ENCODE assay signal across 8 mouse cellular contexts in the genomic region with DNA sequence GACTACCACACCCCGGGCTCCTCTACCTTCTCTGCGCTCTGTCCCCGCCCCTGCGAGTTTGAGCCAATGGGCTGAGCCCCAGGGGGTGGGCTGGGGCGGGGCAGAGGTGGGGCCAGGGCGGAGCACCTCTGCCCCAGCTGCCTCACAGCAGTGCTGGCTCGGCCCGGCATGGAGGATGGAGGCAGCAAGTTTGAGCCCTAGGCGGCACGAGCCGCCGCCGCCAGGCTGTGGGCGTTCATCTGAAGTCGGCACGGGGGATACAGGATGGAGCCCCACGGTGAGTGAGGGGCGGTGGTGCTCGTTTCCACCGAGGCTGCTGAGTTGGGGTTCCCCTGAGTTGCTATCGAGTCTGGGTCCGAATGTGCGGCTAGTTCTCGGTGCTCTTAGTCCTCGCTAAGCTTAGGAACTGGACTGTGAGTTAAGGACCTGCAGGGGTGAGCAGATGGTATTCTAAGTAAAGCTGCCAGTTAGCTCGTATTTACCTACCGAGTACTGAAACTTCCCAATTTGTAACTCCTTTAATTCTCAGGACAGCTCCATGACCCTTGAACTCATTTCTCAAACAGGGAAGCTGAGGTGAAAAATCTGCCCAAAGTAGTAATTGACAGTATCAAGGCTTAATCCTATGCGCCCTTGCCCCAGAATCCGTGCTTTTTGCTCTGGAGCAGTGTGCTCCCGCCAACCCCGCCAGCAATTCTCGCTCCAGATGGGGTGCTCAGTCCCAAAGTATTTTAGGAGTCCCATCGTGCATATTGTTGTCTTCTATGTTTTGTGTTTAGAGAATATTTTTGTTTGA. TPM values are rescaled to one million over a fixed set of nuclear protein-coding genes. Genes with fewer than 3 reads are reported as not detected.
A peak's percentile ranks its signal among the peaks of the same experiment; 100 is the strongest.
DNase-seq lines count a peak whose midpoint lies in the region; ATAC-seq lines count a peak whose summit lies in the region.

No protein-coding gene starts in this region.

- intact Hi-C loops in gastrocnemius, postnatal 14 days (cut with DNase I; ENCODE audit: low total_unique reads) = loop anchor here (5.0 kb wide), 2 partner anchors 134 to 154 kb away; no protein-coding TSS in a partner anchor
- intact Hi-C loops in left cerebral cortex, postnatal 14 days (cut with DNase I) = loop anchor here (5.0 to 10.0 kb wide), 3 partner anchors 81 to 307 kb away; a partner anchor contains a TSS

- peak; percentile 86 to 87 for DNase-seq in adrenal gland, adult 18-20 months (ENCODE audit: low spot score in 2 of 2)
- DNase-seq in embryo, embryonic 10.5 days (ENCODE audit: low spot score) = peak; percentile 93
- DNase-seq in gastrocnemius, postnatal 14 days = peak; percentile 91
- peak; percentile 35 to 77 for DNase-seq in left cerebral cortex, postnatal 14 days (ENCODE audit: low spot score in 2 of 2)
- peak; percentile 82 for DNase-seq in right cerebral cortex, postnatal 25 days
- DNase-seq in urinary bladder, postnatal 36 days (ENCODE audit: low spot score in 2 of 2) = peak; percentile 80 to 91

- peak; percentile 85 for ATAC-seq in inflammation-experienced regulatory T-cells, adult 6 months
- peak; percentile 100 for ATAC-seq in megakaryocyte-erythroid progenitor cell, adult 5-6 weeks (replicated peaks; ENCODE audit: low FRiP score, low TSS enrichment, poor library complexity, severe bottlenecking)

RNA-seq across cellular contexts. Expression of a gene that starts 15.5 kb away (rescaled TPM):
- total RNA-seq in adrenal gland, adult 18-20 months (2021) = 10 to 100 TPM; 48.6 to 58.7 TPM
- 10 to 100 TPM; 27.2 to 29.6 TPM for total RNA-seq in gastrocnemius, postnatal 14 days (2021)
- polyA plus RNA-seq in inflammation-experienced regulatory T-cells, adult 6 months (2017; shearing (Covaris generic)) = under 1 TPM in 2 of 3 experiments, not detected in 1; 0.20 to 0.43 TPM
- 10 to 100 TPM; 26.3 to 28.2 TPM for total RNA-seq in left cerebral cortex, postnatal 14 days (2021)
- 7.1 TPM in 1 of 2 replicates, not detected in the other for total RNA-seq in megakaryocyte-erythroid progenitor cell, adult 5-6 weeks (2014; fragmentation: Nextera tagmentation)
- 1.1 and 1.8 TPM in 2 replicates for total RNA-seq in megakaryocyte-erythroid progenitor cell, adult 5-6 weeks (2017)

Comparison
In these comparisons a context has a peak if more than half of its experiments do, and no peak if none do; other contexts are left out.
1. Peak in every context shown above with its lines: DNase-seq and ATAC-seq.